Mouse (Mus musculus) lung, postnatal 0 days (tissue): ENCODE measurements at regions not wholly inside any gene's neighbourhood (a gene's known extent, or its start where the extent isn't known, plus 50 kb on each side); places are given as distances from the start of the nearest gene placed in this dataset.

Source experiments
- ATAC-seq: fragments of 200-750 bp; cut with Nextera tagmentation; 2 replicates; pipeline ENCODE4 v1.8.0; 2017; ENCODE audit warnings: moderate library complexity
- DNase-seq: peaks from one replicate; pipeline ENCODE4 v3.0.0-alpha.2; 2016; ENCODE audit warnings: low spot score
- H3K27ac ChIP-seq: fragments of 300-500 bp; sonication (generic); 2 replicates; pipeline ENCODE4 v1.5.1; 2014; ENCODE audit warnings: antibody characterized with exemption, mild to moderate bottlenecking, low read length, mixed read lengths
- H3K27me3 ChIP-seq: fragments of 300-500 bp; sonication (generic); replicated peaks from 2 replicates; pipeline ENCODE4 v1.6.1; 2014; ENCODE audit warnings: low read length, mixed read lengths; ENCODE audit not compliant: insufficient read depth
- H3K36me3 ChIP-seq: fragments of 300-500 bp; sonication (generic); 2 replicates; pipeline ENCODE4 v1.6.1; 2014; ENCODE audit warnings: low read length, mixed read lengths; ENCODE audit not compliant: insufficient read depth
- H3K4me1 ChIP-seq: fragments of 300-500 bp; sonication (generic); 2 replicates; pipeline ENCODE4 v1.6.1; 2014; ENCODE audit warnings: antibody characterized with exemption, low read depth, low read length, mixed read lengths; ENCODE audit not compliant: insufficient read depth
- H3K4me2 ChIP-seq: fragments of 300-500 bp; sonication (generic); replicated peaks from 2 replicates; pipeline ENCODE4 v1.6.1; 2014; ENCODE audit warnings: low read depth, mild to moderate bottlenecking, low read length, moderate library complexity, mixed read lengths
- H3K4me3 ChIP-seq: fragments of 300-500 bp; sonication (generic); 2 replicates; pipeline ENCODE4 v1.5.1; 2014; ENCODE audit warnings: low read depth, low read length
- H3K9ac ChIP-seq: fragments of 300-500 bp; sonication (generic); replicated peaks from 2 replicates; pipeline ENCODE4 v1.6.1; 2014; ENCODE audit warnings: low read depth, mild to moderate bottlenecking
- H3K9me3 ChIP-seq: fragments of 300-500 bp; sonication (generic); 2 replicates; pipeline ENCODE4 v1.6.1; 2016; ENCODE audit warnings: low read length, mixed read lengths
- CTCF ChIP-seq: IDR thresholded peaks from 2 replicates; pipeline ENCODE4 v1.5.1; 2016; ENCODE audit warnings: antibody characterized with exemption, mild to moderate bottlenecking
- EP300 ChIP-seq: IDR thresholded peaks from 2 replicates; pipeline ENCODE4 v1.6.1; 2016; ENCODE audit warnings: antibody characterized with exemption, mild to moderate bottlenecking, control low read depth
- whole genome bisulfite sequencing: fragments of 180-500 bp; shearing (Covaris S2); extraction: QIAGEN DNeasy Blood & Tissue Kit; methylation state at CpG from one replicate; pipeline ENCODE4 v1.1.7; 2014; 5-methylcytosine and 5-hydroxymethylcytosine counted together

DNA sequence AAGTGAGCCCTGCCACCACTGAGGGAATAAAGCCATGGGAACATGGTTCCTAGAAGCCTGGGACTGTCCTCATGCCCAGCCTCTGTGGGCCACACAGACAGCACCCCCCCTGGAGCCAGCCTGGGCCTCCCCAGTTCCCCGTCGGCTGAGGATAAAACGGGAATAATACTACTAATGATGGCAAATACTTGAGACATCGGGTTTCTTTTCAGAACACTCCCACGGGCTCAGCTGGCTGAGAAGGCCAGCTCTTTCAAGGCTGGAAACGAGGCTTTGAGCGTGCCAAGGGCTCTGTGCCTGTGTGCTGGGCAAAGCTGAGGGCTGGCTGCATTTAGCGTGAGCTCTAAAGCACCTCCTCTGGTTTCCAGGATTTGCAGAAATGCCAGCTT is 183.7 kb downstream of the Bmp7 start:
- Histone ChIP-seq H3K27me3 (0 out of 2 replicates have a peak, but pooled peaks cover 4% of the 10 kb centered on the region), H3K4me2 (no peak overlapping the region), H3K36me3 (no peaks in the 10 kb centered on the region), H3K9ac (no peak overlapping the region), H3K27ac (no peak overlapping the region), H3K9me3 (no peaks in the 10 kb centered on the region), H3K4me1 (no peaks in the 10 kb centered on the region), H3K4me3 (no peak overlapping the region)
- ATAC-seq (no peak), DNase-seq (no peak)
- no peak for TF ChIP-seq EP300
- TF ChIP-seq CTCF = no peak
- 23% methylated on average over 8 of the region's 8 CpGs for WGBS

GRCm38 (mm10) chr2:172758497-172758896 is 181.6 kb downstream of the Bmp7 start:
- Histone ChIP-seq H3K9ac (no peak overlapping the region), H3K9me3 (no peaks in the 10 kb centered on the region), H3K4me1 (no peaks in the 10 kb centered on the region), H3K27me3 (0 out of 2 replicates have a peak, but pooled peaks cover 4% of the 10 kb centered on the region), H3K4me3 (no peak overlapping the region), H3K36me3 (no peaks in the 10 kb centered on the region), H3K4me2 (no peak overlapping the region), H3K27ac (no peak overlapping the region)
- 13% methylated on average over 9 of the region's 9 CpGs for WGBS
- TF ChIP-seq EP300 (no peak), CTCF (peak; percentile 81)
- ATAC-seq (peak; percentile 35; the same call in 1 of the 2 replicates), DNase-seq (peak; percentile 53)

DNA sequence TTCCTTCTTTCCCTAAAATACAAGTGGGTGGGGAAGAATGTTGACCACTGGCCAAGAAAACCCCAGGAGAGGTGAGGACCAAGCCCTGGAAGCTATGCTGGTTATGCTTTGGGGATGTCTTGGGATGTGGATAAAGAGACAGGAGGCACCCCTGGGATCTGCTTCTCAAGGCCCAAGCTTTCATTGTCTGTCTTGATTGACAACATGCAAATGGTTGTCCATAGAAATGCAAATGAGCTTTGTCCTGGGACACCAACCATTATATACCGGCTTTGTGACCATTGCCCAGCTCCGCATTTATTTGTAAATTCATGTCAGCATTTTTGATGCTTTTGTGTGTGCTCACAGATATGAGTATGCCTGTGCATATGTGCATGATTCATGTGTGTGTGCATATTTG is 174.9 kb downstream of the Bmp7 start:
- Histone ChIP-seq H3K9me3 (no peaks in the 10 kb centered on the region), H3K27ac (no peak overlapping the region), H3K4me3 (no peak overlapping the region), H3K9ac (no peak overlapping the region), H3K4me1 (no peaks in the 10 kb centered on the region), H3K27me3 (no peaks in the 10 kb centered on the region), H3K36me3 (no peaks in the 10 kb centered on the region), H3K4me2 (no peak overlapping the region)
- 84% methylated on average over 2 of the region's 2 CpGs for WGBS
- DNase-seq (no peak), ATAC-seq (no peak)
- TF ChIP-seq CTCF (no peak), EP300 (no peak)

- Histone ChIP-seq H3K27ac (no peak overlapping the region), H3K4me3 (no peak overlapping the region), H3K4me2 (no peak overlapping the region), H3K9ac (no peak overlapping the region), H3K4me1 (no peaks in the 10 kb centered on the region), H3K36me3 (no peaks in the 10 kb centered on the region), H3K9me3 (no peaks in the 10 kb centered on the region), H3K27me3 (no peaks in the 10 kb centered on the region)
- DNase-seq (no peak), ATAC-seq (no peak)
- no peak for TF ChIP-seq EP300
- no peak for TF ChIP-seq CTCF
- 53% methylated on average over 7 of the region's 7 CpGs for WGBS
Observed at GRCm38 (mm10) chr2:172766403-172766802, 173.7 kb downstream of the Bmp7 start.

GRCm38 (mm10) chr2:172768756-172769155 is 171.4 kb downstream of the Bmp7 start:
- TF ChIP-seq CTCF (no peak), EP300 (no peak)
- DNase-seq (no peak), ATAC-seq (no peak)
- H3K27ac ChIP-seq = no peak overlapping the region
- no peak overlapping the region for H3K9ac ChIP-seq
- H3K27me3 ChIP-seq = no peaks in the 10 kb centered on the region
- no peaks in the 10 kb centered on the region for H3K4me1 ChIP-seq
- no peak overlapping the region for H3K4me3 ChIP-seq
- WGBS = 67% methylated on average over 8 of the region's 8 CpGs
- H3K4me2 ChIP-seq = no peak overlapping the region
- H3K36me3 ChIP-seq = no peaks in the 10 kb centered on the region
- no peaks in the 10 kb centered on the region for H3K9me3 ChIP-seq

DNA sequence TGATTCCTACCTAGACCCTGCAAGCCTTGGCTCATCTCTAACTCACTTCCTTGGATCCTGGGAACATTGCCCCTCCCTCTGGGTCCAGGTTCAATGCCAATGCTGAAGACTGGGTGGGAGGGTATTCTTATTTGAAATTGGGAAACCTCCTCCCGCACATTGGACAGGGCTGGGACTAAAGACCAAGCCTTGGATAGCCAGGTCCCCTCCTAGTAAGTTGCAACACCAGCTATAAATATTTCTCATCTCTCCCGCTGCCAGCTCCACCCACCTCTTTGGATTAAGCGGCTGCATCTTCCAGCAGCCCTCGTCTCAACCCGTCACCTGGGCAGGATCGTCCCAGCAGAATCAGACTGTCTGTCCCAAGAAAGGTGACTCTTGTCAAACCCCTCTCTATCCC is 170.1 kb downstream of the Bmp7 start:
- Histone ChIP-seq H3K9ac (no peak overlapping the region), H3K4me1 (no peaks in the 10 kb centered on the region), H3K4me2 (no peak overlapping the region), H3K36me3 (no peaks in the 10 kb centered on the region), H3K27ac (no peak overlapping the region), H3K27me3 (no peaks in the 10 kb centered on the region), H3K9me3 (no peaks in the 10 kb centered on the region), H3K4me3 (no peak overlapping the region)
- WGBS = 71% methylated on average over 6 of the region's 6 CpGs
- TF ChIP-seq EP300 (no peak), CTCF (no peak)
- DNase-seq (no peak), ATAC-seq (no peak)

DNA sequence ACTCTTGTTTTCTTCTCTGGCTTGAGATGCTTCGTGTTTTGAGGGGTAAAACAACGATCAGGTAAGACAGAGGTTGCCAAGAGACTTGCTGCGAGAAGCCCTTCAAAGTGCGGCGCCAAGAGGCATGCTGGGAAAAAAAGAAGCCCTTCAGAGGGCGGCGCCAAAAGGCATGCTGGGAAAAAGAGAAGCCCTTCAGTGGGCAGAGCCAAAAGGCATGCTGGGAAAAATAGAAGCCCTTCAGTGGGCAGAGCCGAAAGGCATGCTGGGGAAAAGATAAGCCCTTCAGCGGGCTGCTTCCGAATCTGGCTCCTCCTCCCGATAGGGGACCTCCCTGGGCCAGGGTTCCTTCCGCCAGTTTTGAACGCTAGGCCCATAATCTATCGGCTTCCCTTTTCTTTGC is 169.5 kb downstream of the Bmp7 start:
- WGBS = 84% methylated on average over 13 of the region's 14 CpGs
- DNase-seq = no peak
- Histone ChIP-seq H3K9ac (no peak overlapping the region), H3K4me2 (no peak overlapping the region), H3K4me3 (no peak overlapping the region), H3K36me3 (no peaks in the 10 kb centered on the region), H3K9me3 (no peaks in the 10 kb centered on the region), H3K27me3 (no peaks in the 10 kb centered on the region), H3K4me1 (no peaks in the 10 kb centered on the region), H3K27ac (no peak overlapping the region)
- ATAC-seq = no peak
- no peak for TF ChIP-seq EP300
- no peak for TF ChIP-seq CTCF
